Mouse (Mus musculus) limb, embryonic 14.5 days (tissue): Measurements from ENCODE around the gene Gck. TPM values are rescaled to one million over a fixed set of nuclear protein-coding genes. Genes with fewer than 3 reads are reported as not detected.

Source experiments
- ATAC-seq: fragments of 200-750 bp; cut with Nextera tagmentation; 2 replicates; pipeline ENCODE4 v1.8.0; 2017; ENCODE audit warnings: low read depth, moderate number of reproducible peaks, moderate TSS enrichment; ENCODE audit not compliant: low FRiP score
- DNase-seq: peaks from one replicate; pipeline ENCODE4 v3.0.0-alpha.2; 2015; ENCODE audit warnings: low spot score
- H3K27ac ChIP-seq: fragments of 300-500 bp; sonication (generic); replicated peaks from 2 replicates; pipeline ENCODE4 v1.5.1; 2014; ENCODE audit warnings: low read depth, mild to moderate bottlenecking, low read length, moderate library complexity, mixed read lengths
- H3K27me3 ChIP-seq: fragments of 300-500 bp; sonication (generic); 2 replicates; pipeline ENCODE4 v1.6.1; 2014; ENCODE audit warnings: low read length, mixed read lengths; ENCODE audit not compliant: control insufficient read depth, insufficient read depth
- H3K36me3 ChIP-seq: fragments of 300-500 bp; sonication (generic); 2 replicates; pipeline ENCODE4 v1.6.1; 2014; ENCODE audit warnings: mild to moderate bottlenecking, low read length, moderate library complexity, mixed read lengths; ENCODE audit not compliant: control insufficient read depth, insufficient read depth
- H3K4me1 ChIP-seq: fragments of 300-500 bp; sonication (generic); 2 replicates; pipeline ENCODE4 v1.6.1; 2014; ENCODE audit warnings: antibody characterized with exemption, low read length, mixed read lengths; ENCODE audit not compliant: control insufficient read depth, insufficient read depth
- H3K4me2 ChIP-seq: fragments of 300-500 bp; sonication (generic); replicated peaks from 2 replicates; pipeline ENCODE4 v1.6.1; 2014; ENCODE audit warnings: low read depth, mild to moderate bottlenecking, low read length, moderate library complexity; ENCODE audit not compliant: severe bottlenecking
- H3K4me3 ChIP-seq: fragments of 300-500 bp; sonication (generic); replicated peaks from 2 replicates; pipeline ENCODE4 v1.5.1; 2014; ENCODE audit warnings: low read length
- H3K9ac ChIP-seq: fragments of 300-500 bp; sonication (generic); 2 replicates; pipeline ENCODE4 v1.6.1; 2014; ENCODE audit warnings: mild to moderate bottlenecking, low read depth, low read length, moderate library complexity; ENCODE audit not compliant: severe bottlenecking
- H3K9me3 ChIP-seq: fragments of 300-500 bp; sonication (generic); 2 replicates; pipeline ENCODE4 v1.6.1; 2016; ENCODE audit warnings: low read length; ENCODE audit not compliant: control insufficient read depth
- POLR2A ChIP-seq: fragments of 200-500 bp; IDR thresholded peaks from 2 replicates; pipeline ENCODE4 v1.8.0; 2012; ENCODE audit warnings: inconsistent platforms, mild to moderate bottlenecking, moderate library complexity, borderline replicate concordance; ENCODE audit not compliant: insufficient read depth, insufficient read length; ENCODE audit errors: extremely low read depth
- WGBS: fragments of 180-500 bp; shearing (Covaris S2); extraction: QIAGEN DNeasy Blood & Tissue Kit; methylation state at CpG from one replicate; pipeline ENCODE4 v1.1.7; 2014; 5-methylcytosine and 5-hydroxymethylcytosine counted together
- polyA plus RNA-seq, 2 experiments: library from polyadenylated mRNA; depleted of rRNA in 1 of 2; stranded (reverse) in 1 of 2; unstranded in 1 of 2; fragments of >200 nt; fragmentation: Nextera tagmentation in 1 of 2; extraction: Ambion mirVana in 1 of 2; gene quantifications; 2 replicates each; pipeline versions ENCODE4 v1.2.1 to v1.2.3; 2012 to 2014

The Gck gene
- polyA plus RNA-seq, 2 experiments: 0.74 to 0.83 TPM

- 39% methylated on average over 4 of the region's 4 CpGs for WGBS
- Histone ChIP-seq H3K27ac (no peak overlapping the region), H3K36me3 (no peaks in the 10 kb centered on the region), H3K4me2 (no peak overlapping the region), H3K4me3 (no peak overlapping the region), H3K27me3 (no peaks in the 10 kb centered on the region), H3K9me3 (no peaks in the 10 kb centered on the region), H3K9ac (no peak overlapping the region), H3K4me1 (no peaks in the 10 kb centered on the region)
- no peak for TF ChIP-seq POLR2A
- DNase-seq (peak; percentile 45), ATAC-seq (no peak)
Measured at GRCm38 (mm10) chr11:5990910-5991309, 41.0 kb upstream of the Gck start.

DNA sequence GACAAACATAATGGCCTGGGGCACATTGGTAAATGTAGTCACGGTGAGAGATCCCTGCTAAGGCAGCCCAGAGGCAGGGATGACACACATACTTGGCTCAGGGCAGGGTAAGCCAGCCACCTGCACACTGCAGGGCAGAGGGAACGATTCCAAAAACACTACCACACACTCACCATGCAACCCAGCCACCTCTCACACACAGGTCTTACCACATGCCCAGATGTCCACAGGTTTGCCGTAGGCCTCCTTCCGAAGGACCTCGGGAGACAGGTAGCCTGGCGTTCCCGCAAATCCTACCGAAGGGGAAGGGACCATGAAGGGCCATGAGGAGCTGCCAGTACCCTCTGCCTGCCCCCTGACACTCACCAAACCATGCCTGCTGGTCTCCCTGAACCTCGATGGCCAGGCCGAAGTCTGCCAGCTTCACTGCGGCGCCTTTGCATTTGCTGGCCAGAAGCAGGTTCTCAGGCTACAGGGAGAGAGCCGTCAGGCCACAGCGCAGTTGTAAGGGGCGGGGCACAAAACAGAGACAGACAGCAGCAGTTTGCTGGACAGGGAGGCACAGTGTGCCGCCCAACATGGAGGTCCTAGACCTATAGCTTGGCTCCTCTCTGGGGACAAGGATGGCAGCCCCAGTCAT is 40.2 kb upstream of the Gck start:
- no peak overlapping the region for H3K27ac ChIP-seq
- TF ChIP-seq POLR2A: no peak
- no peaks in the 10 kb centered on the region for H3K9me3 ChIP-seq
- no peak for ATAC-seq
- no peaks in the 10 kb centered on the region for H3K36me3 ChIP-seq
- no peaks in the 10 kb centered on the region for H3K27me3 ChIP-seq
- WGBS: 87% methylated on average over 15 of the region's 16 CpGs
- DNase-seq: no peak
- H3K4me2 ChIP-seq: no peak overlapping the region
- no peak overlapping the region for H3K4me3 ChIP-seq
- H3K9ac ChIP-seq: no peak overlapping the region
- H3K4me1 ChIP-seq: no peaks in the 10 kb centered on the region

- Histone ChIP-seq H3K4me2 (no peak overlapping the region), H3K4me1 (no peaks in the 10 kb centered on the region), H3K36me3 (no peaks in the 10 kb centered on the region), H3K9ac (no peak overlapping the region), H3K9me3 (no peaks in the 10 kb centered on the region), H3K27ac (no peak overlapping the region), H3K4me3 (no peak overlapping the region), H3K27me3 (no peaks in the 10 kb centered on the region)
- 71% methylated on average over 10 of the region's 10 CpGs for WGBS
- no peak for ATAC-seq
- TF ChIP-seq POLR2A: no peak
- no peak for DNase-seq
Measured at GRCm38 (mm10) chr11:5988126-5988525, 38.2 kb upstream of the Gck start.

- Histone ChIP-seq H3K27ac (no peak overlapping the region), H3K9ac (no peak overlapping the region), H3K4me1 (no peaks in the 10 kb centered on the region), H3K4me2 (no peak overlapping the region), H3K9me3 (no peaks in the 10 kb centered on the region), H3K27me3 (no peaks in the 10 kb centered on the region), H3K4me3 (no peak overlapping the region), H3K36me3 (no peaks in the 10 kb centered on the region)
- ATAC-seq (no peak), DNase-seq (no peak)
- no peak for TF ChIP-seq POLR2A
- WGBS: 87% methylated on average over 5 of the region's 5 CpGs
Measured at GRCm38 (mm10) chr11:5983629-5984028, 33.7 kb upstream of the Gck start.

DNA sequence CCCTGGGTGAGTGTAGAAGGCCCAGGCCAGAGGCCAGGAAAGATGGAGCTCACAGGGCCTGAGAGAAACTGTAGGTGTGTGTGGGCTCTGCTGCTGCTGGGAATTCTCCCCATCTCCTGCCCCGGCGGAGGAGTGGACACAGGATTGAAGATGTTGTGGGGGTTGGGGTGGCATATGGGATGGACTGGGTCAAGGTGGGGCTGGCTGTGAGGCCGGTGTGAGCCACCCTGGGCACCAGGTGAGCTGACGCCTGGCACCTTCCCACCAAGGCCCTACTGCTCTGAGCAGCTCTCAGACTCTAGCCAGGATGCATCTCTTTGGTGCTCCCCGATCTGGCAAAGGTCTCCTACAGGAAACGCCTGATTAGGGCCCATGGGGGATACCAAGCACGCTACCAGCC is 31.4 kb upstream of the Gck start:
- ATAC-seq (no peak), DNase-seq (no peak)
- Histone ChIP-seq H3K4me3 (no peak overlapping the region), H3K4me2 (no peak overlapping the region), H3K4me1 (no peaks in the 10 kb centered on the region), H3K27me3 (no peaks in the 10 kb centered on the region), H3K27ac (no peak overlapping the region), H3K36me3 (no peaks in the 10 kb centered on the region), H3K9ac (no peak overlapping the region), H3K9me3 (no peaks in the 10 kb centered on the region)
- TF ChIP-seq POLR2A: no peak
- WGBS: 92% methylated on average over 7 of the region's 7 CpGs

GRCm38 (mm10) chr11:5980561-5980960 is 30.7 kb upstream of the Gck start:
- Histone ChIP-seq H3K36me3 (no peaks in the 10 kb centered on the region), H3K27me3 (no peaks in the 10 kb centered on the region), H3K4me2 (no peak overlapping the region), H3K27ac (no peak overlapping the region), H3K9ac (no peak overlapping the region), H3K4me1 (no peaks in the 10 kb centered on the region), H3K4me3 (no peak overlapping the region), H3K9me3 (no peaks in the 10 kb centered on the region)
- ATAC-seq (no peak), DNase-seq (no peak)
- no peak for TF ChIP-seq POLR2A
- whole genome bisulfite sequencing: 65% methylated on average over 8 of the region's 8 CpGs
